Mouse (Mus musculus) layer of hippocampus, postnatal 25 days (tissue): ENCODE data around the gene Speg. TPM values are rescaled to one million over a fixed set of nuclear protein-coding genes. Genes with fewer than 3 reads are reported as not detected.

Experiments
- DNase-seq, 2 experiments: peaks; one replicate each; pipeline ENCODE4 v3.0.0; 2022; ENCODE audit warnings: mixed read lengths in 2 of 2, low spot score in 1 of 2; ENCODE audit errors: extremely low spot score in 1 of 2
- total RNA-seq, 2 experiments: library from RNA; stranded (reverse); gene quantifications; 2 replicates each; pipeline ENCODE4 v1.2.3; 2021

Gene Speg
- total RNA-seq, 2 experiments from 2014 or later: 154 to 196 TPM

- no peak for DNase-seq
Measured at GRCm38 (mm10) chr1:75388898-75389515, 13.9 kb downstream of the Speg start.

GRCm38 (mm10) chr1:75393139-75393538 is 18.0 kb downstream of the Speg start:
- peak; percentile 49 to 52 for DNase-seq

GRCm38 (mm10) chr1:75393846-75394245 is 18.7 kb downstream of the Speg start:
- DNase-seq: no peak

- DNase-seq: no peak
Measured at GRCm38 (mm10) chr1:75398761-75399402, 23.8 kb downstream of the Speg start.

GRCm38 (mm10) chr1:75399755-75400492 is 24.8 kb downstream of the Speg start:
- DNase-seq: peak in 1 of 2 experiments; percentile 33

- DNase-seq: no peak
Measured at GRCm38 (mm10) chr1:75400493-75401115, 25.5 kb downstream of the Speg start.

- no peak for DNase-seq
Measured at GRCm38 (mm10) chr1:75405547-75405946, 30.4 kb downstream of the Speg start.

GRCm38 (mm10) chr1:75406173-75406572 is 31.1 kb downstream of the Speg start:
- DNase-seq: no peak

- no peak for DNase-seq
Measured at GRCm38 (mm10) chr1:75407056-75407455, 32.0 kb downstream of the Speg start.

- no peak for DNase-seq
Measured at GRCm38 (mm10) chr1:75408210-75408609, 33.1 kb downstream of the Speg start.

- no peak for DNase-seq
Measured at GRCm38 (mm10) chr1:75409950-75410349, 34.9 kb downstream of the Speg start.

GRCm38 (mm10) chr1:75412196-75412595 is 37.1 kb downstream of the Speg start:
- DNase-seq: no peak

GRCm38 (mm10) chr1:75413749-75414148 is 38.7 kb downstream of the Speg start:
- peak in 1 of 2 experiments; percentile 56 for DNase-seq

GRCm38 (mm10) chr1:75421794-75422193 is 46.7 kb downstream of the Speg start:
- no peak for DNase-seq

- DNase-seq: no peak
Measured at GRCm38 (mm10) chr1:75422216-75422822, 47.2 kb downstream of the Speg start.

GRCm38 (mm10) chr1:75422823-75423471 is 47.9 kb downstream of the Speg start:
- no peak for DNase-seq

GRCm38 (mm10) chr1:75423780-75424390 is 48.8 kb downstream of the Speg start:
- DNase-seq: no peak

- peak in 1 of 2 experiments; percentile 73 for DNase-seq
Measured at GRCm38 (mm10) chr1:75425796-75426471, 50.8 kb downstream of the Speg start.
